Mouse (Mus musculus) megakaryocyte, embryonic 14.5 days (primary cell): ENCODE measurements around the gene Lpo. TPM values are rescaled to one million over a fixed set of nuclear protein-coding genes. Genes with fewer than 3 reads are reported as not detected.

Experiments used
- H3K27me3 ChIP-seq: replicated peaks from 2 replicates; pipeline ENCODE3; 2012; ENCODE audit warnings: inconsistent platforms
- H3K36me3 ChIP-seq: replicated peaks from 2 replicates; pipeline ENCODE3; 2012; ENCODE audit warnings: low read length, inconsistent platforms, mixed read lengths
- H3K4me1 ChIP-seq: 2 replicates; pipeline ENCODE4 v1.6.1; 2012; ENCODE audit warnings: inconsistent platforms
- H3K4me3 ChIP-seq: replicated peaks from 2 replicates; pipeline ENCODE3; 2012; ENCODE audit warnings: moderate library complexity, mild to moderate bottlenecking, inconsistent platforms
- H3K9me3 ChIP-seq: 2 replicates; pipeline ENCODE4 v1.6.1; 2012; ENCODE audit warnings: inconsistent platforms
- FLI1 ChIP-seq: IDR thresholded peaks from 2 replicates; pipeline ENCODE4 v1.6.1; 2012; ENCODE audit warnings: low read length, inconsistent platforms, mixed read lengths
- GATA1 ChIP-seq: IDR thresholded peaks from 3 replicates; pipeline ENCODE4 v1.6.1; 2012; ENCODE audit warnings: mixed read lengths, low read length, inconsistent platforms, borderline replicate concordance
- polyA plus RNA-seq: library from polyadenylated mRNA; stranded (reverse); fragments of >175 nt; gene quantifications from 2 replicates; pipeline ENCODE4 v1.2.3, GENCODE M21; 2012; ENCODE audit warnings: low replicate concordance; ENCODE audit not compliant: insufficient read depth

The Lpo gene
- polyA plus RNA-seq, 1 experiment = not detected

DNA sequence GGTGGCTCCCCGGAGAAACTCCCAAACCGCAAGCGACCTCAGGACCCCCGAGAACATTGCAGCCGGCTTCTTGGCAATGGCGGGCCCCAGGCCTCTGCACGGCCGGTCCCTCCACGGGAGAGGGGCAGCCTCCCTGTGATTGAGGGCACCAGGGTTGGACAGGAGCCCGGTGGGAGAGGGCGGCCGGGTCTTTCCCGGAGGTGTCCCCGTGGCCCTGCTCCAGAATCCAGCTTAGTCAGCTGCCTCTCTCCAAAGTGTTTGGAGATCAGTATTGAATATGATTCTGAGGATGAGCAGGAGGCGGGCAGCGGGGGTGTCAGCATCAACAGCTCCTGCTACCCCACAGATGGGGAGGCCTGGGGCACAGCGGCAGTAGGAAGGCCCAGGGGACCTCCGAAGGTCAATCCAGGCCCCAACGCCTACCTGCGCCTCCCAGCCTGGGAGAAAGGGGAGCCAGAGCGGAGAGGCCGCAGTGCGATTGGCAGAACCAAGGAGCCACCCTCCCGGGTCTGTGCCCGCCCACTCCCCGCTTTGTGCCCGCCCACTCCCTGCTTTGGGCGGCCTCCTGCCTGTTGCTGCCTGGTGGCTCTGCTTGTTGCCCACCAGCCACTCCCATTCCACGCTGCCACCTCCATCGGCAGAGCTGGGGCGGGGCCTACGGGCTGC, 49.9 kb downstream of the Lpo start:
- no peak overlapping the region for H3K4me3 ChIP-seq
- H3K9me3 ChIP-seq = no peaks in the 10 kb centered on the region
- H3K36me3 ChIP-seq = peaks cover 100% of the 10 kb centered on the region
- peaks cover 9% of the 10 kb centered on the region; the same call in 1 of the 2 replicates for H3K4me1 ChIP-seq
- no peak for TF ChIP-seq FLI1
- no peak for TF ChIP-seq GATA1
- peaks cover 2% of the 10 kb centered on the region for H3K27me3 ChIP-seq

- Histone ChIP-seq H3K36me3 (peaks cover 99% of the 10 kb centered on the region), H3K4me3 (no peak overlapping the region), H3K4me1 (no peaks in the 10 kb centered on the region), H3K27me3 (no peaks in the 10 kb centered on the region), H3K9me3 (no peaks in the 10 kb centered on the region)
- no peak for TF ChIP-seq FLI1
- TF ChIP-seq GATA1 = no peak
These were observed 55.7 kb downstream of the Lpo start for GRCm38 (mm10) chr11:87772354-87772753.

DNA sequence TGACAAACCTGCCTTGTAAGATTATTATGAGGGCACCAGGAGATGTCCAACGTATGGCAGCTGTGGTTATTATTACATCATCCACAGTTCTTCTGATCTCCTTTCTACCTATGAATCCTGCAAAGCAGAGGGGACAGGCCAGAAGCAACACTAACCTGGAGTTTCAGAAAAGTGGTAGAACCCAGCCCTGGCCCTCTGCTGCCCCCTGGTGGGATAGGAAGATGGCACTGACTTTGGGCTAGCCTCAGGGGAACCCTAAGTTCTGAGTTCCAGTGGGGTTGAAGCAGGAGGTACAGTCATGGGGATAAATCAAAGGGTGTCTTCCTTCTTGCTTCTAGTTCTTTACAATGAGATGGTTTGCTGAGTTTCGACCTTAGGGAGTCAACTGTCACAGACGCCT, 57.1 kb downstream of the Lpo start:
- TF ChIP-seq FLI1 (no peak), GATA1 (no peak)
- Histone ChIP-seq H3K4me1 (no peaks in the 10 kb centered on the region; the same call in 1 of the 2 replicates), H3K27me3 (no peaks in the 10 kb centered on the region)

DNA sequence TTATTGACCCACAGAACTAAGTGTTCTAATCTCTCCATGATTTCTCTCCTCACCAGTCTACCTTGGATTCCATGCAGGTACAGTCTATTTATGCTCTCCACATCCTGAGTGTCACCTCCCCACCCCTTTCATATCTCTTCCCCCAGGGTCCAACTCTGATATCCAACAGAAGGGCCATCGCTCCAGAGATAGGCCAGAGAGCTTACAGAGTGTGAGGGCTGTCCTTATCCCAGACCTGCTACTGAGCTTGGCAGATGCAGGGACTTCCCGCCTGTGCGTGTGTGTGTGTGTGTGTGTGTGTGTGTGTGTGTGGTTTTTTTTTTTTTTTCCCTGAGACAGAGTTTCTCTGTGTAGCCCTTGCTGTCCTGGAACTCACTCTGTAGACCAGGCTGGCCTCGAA, 59.3 kb downstream of the Lpo start:
- no peaks in the 10 kb centered on the region for H3K9me3 ChIP-seq
- no peak overlapping the region for H3K4me3 ChIP-seq
- H3K36me3 ChIP-seq = peaks cover 99% of the 10 kb centered on the region
- no peak for TF ChIP-seq GATA1
- TF ChIP-seq FLI1 = no peak
- peaks cover 13% of the 10 kb centered on the region for H3K27me3 ChIP-seq
- H3K4me1 ChIP-seq = peaks cover 12% of the 10 kb centered on the region

More for the DNA sequence above, 57.1 kb downstream of the Lpo start:
- no peak overlapping the region for H3K4me3 ChIP-seq
- H3K9me3 ChIP-seq = no peaks in the 10 kb centered on the region
- peaks cover 99% of the 10 kb centered on the region for H3K36me3 ChIP-seq

GRCm38 (mm10) chr11:87763988-87764876, 63.9 kb downstream of the Lpo start:
- TF ChIP-seq GATA1 (no peak), FLI1 (no peak)
- peak overlapping the region; percentile 76 for H3K4me3 ChIP-seq
- H3K36me3 ChIP-seq = peaks cover 80% of the 10 kb centered on the region
- peaks cover 58% of the 10 kb centered on the region for H3K4me1 ChIP-seq
- H3K9me3 ChIP-seq = no peaks in the 10 kb centered on the region
- peaks cover 36% of the 10 kb centered on the region for H3K27me3 ChIP-seq

GRCm38 (mm10) chr11:87763511-87763987, 64.5 kb downstream of the Lpo start:
- Histone ChIP-seq H3K27me3 (peaks cover 36% of the 10 kb centered on the region), H3K4me3 (peak overlapping the region; percentile 76), H3K4me1 (peaks cover 64% of the 10 kb centered on the region), H3K36me3 (peaks cover 76% of the 10 kb centered on the region), H3K9me3 (no peaks in the 10 kb centered on the region)
- TF ChIP-seq GATA1 (no peak), FLI1 (no peak)

GRCm38 (mm10) chr11:87762702-87763385, 65.2 kb downstream of the Lpo start:
- H3K27me3 ChIP-seq = peaks cover 36% of the 10 kb centered on the region
- peak overlapping the region; percentile 3 for H3K4me3 ChIP-seq
- TF ChIP-seq FLI1 = no peak
- no peak for TF ChIP-seq GATA1
- no peaks in the 10 kb centered on the region for H3K9me3 ChIP-seq
- peaks cover 71% of the 10 kb centered on the region for H3K4me1 ChIP-seq
- peaks cover 75% of the 10 kb centered on the region for H3K36me3 ChIP-seq

- Histone ChIP-seq H3K4me3 (peak overlapping the region; percentile 51), H3K9me3 (no peaks in the 10 kb centered on the region), H3K36me3 (peaks cover 74% of the 10 kb centered on the region), H3K27me3 (peaks cover 36% of the 10 kb centered on the region), H3K4me1 (peaks cover 71% of the 10 kb centered on the region)
- TF ChIP-seq GATA1 (no peak), FLI1 (no peak; the same call in 1 of the 2 replicates)
These were observed 66.0 kb downstream of the Lpo start for GRCm38 (mm10) chr11:87761806-87762701.

DNA sequence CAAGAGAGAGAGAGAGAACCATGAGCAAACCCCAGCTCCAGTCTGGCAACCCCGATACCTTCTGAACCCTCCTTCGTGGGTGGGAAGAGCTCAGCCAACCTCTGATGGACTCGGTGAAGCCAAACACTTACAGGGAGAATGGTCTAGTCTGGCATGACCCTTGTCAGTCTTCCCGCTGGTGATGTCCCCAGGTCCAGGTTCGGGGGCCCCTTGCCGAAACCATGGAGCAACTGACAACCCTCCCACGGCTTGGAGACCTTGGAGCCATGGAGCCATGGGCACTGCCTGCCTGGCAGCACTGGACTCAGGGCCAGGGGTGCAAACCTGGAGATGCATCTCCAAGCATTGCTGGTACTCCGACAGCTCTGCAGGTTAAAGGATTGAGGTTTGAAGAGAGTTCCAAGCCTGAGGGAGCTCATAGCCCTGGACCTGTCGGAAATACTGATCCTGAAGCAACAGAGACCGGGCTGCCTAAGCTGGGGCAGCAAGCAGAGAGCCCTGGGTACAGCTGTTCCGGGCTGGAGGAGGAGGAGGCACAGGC, 66.8 kb downstream of the Lpo start:
- H3K36me3 ChIP-seq = peaks cover 74% of the 10 kb centered on the region
- H3K4me3 ChIP-seq = peak overlapping the region; percentile 20
- TF ChIP-seq GATA1 (no peak), FLI1 (no peak; the same call in 1 of the 2 replicates)
- peaks cover 36% of the 10 kb centered on the region for H3K27me3 ChIP-seq
- no peaks in the 10 kb centered on the region for H3K9me3 ChIP-seq
- peaks cover 71% of the 10 kb centered on the region for H3K4me1 ChIP-seq
